Mouse (Mus musculus) intestine, embryonic 16.5 days (tissue): ENCODE measurements around the gene Met. TPM values are rescaled to one million over a fixed set of nuclear protein-coding genes. Genes with fewer than 3 reads are reported as not detected.

Experiments used
- ATAC-seq: fragments of 200-750 bp; cut with Nextera tagmentation; 2 replicates; pipeline ENCODE4 v1.8.0; 2017; ENCODE audit warnings: moderate TSS enrichment, moderate library complexity
- H3K27ac ChIP-seq: fragments of 300-500 bp; sonication (generic); 2 replicates; pipeline ENCODE4 v1.5.1; 2014; ENCODE audit warnings: mild to moderate bottlenecking, low read length
- H3K27me3 ChIP-seq: fragments of 300-500 bp; sonication (generic); replicated peaks from 2 replicates; pipeline ENCODE4 v1.6.1; 2014; ENCODE audit warnings: low read length, control low read depth, mixed read lengths; ENCODE audit not compliant: control insufficient read depth, insufficient read depth
- H3K36me3 ChIP-seq: fragments of 300-500 bp; sonication (generic); 2 replicates; pipeline ENCODE4 v1.6.1; 2014; ENCODE audit warnings: low read length, control low read depth; ENCODE audit not compliant: control insufficient read depth, insufficient read depth
- H3K4me1 ChIP-seq: fragments of 300-500 bp; sonication (generic); 2 replicates; pipeline ENCODE4 v1.6.1; 2014; ENCODE audit warnings: low read length, control low read depth, mixed read lengths; ENCODE audit not compliant: control insufficient read depth, insufficient read depth
- H3K4me2 ChIP-seq: fragments of 300-500 bp; sonication (generic); 2 replicates; pipeline ENCODE4 v1.6.1; 2014; ENCODE audit warnings: low read depth, low read length, control low read depth
- H3K4me3 ChIP-seq: fragments of 300-500 bp; sonication (generic); 2 replicates; pipeline ENCODE4 v1.5.1; 2014; ENCODE audit warnings: mild to moderate bottlenecking, low read length
- H3K9ac ChIP-seq: fragments of 300-500 bp; sonication (generic); 2 replicates; pipeline ENCODE4 v1.6.1; 2014; ENCODE audit warnings: low read depth, low read length
- H3K9me3 ChIP-seq: fragments of 300-500 bp; sonication (generic); 2 replicates; pipeline ENCODE4 v1.6.1; 2016; ENCODE audit warnings: low read length, control low read depth; ENCODE audit not compliant: control insufficient read depth
- WGBS: fragments of 180-500 bp; shearing (Covaris S2); extraction: QIAGEN DNeasy Blood & Tissue Kit; methylation state at CpG from one replicate; pipeline ENCODE4 v1.1.7; 2014; 5-methylcytosine and 5-hydroxymethylcytosine counted together
- polyA plus RNA-seq: library from polyadenylated mRNA; unstranded; fragments of >200 nt; fragmentation: Nextera tagmentation; extraction: Ambion mirVana; gene quantifications from 2 replicates; pipeline ENCODE4 v1.2.1, GENCODE M21; 2015

Gene Met
- polyA plus RNA-seq, 1 experiment from 2014 or later = 10.5 TPM

- Histone ChIP-seq H3K9ac (no peak overlapping the region), H3K27ac (no peak overlapping the region), H3K4me2 (no peak overlapping the region), H3K36me3 (no peaks in the 10 kb centered on the region), H3K4me3 (no peak overlapping the region), H3K9me3 (peaks cover 5% of the 10 kb centered on the region; the same call in 1 of the 2 replicates), H3K27me3 (no peaks in the 10 kb centered on the region), H3K4me1 (no peaks in the 10 kb centered on the region)
- WGBS = 47% methylated on average over 2 of the region's 2 CpGs
- ATAC-seq = no peak
Observed at GRCm38 (mm10) chr6:17601526-17601925, 137.9 kb downstream of the Met start.

DNA sequence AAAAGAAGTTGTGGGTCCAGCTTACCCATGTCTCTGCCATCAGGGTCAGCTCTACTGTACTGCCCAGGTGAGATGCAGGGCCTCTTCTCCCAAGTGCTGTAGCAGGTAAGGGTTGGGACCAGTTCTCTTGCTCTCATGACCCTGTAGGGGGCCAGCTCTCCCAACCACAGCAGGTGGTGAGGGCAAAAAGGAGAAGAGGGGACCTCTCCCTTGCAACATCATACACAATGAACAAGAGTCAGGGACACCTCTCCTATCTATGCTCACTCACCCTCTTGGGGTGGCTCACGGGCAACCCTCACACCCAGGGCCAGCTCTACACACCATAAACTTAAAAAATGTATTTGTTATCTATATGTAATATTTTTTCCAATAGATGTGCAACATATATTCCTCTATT lies 143.3 kb downstream of the Met start:
- Histone ChIP-seq H3K27me3 (no peaks in the 10 kb centered on the region), H3K9me3 (no peaks in the 10 kb centered on the region), H3K4me3 (no peak overlapping the region), H3K4me1 (no peaks in the 10 kb centered on the region), H3K9ac (no peak overlapping the region), H3K27ac (no peak overlapping the region), H3K4me2 (no peak overlapping the region), H3K36me3 (no peaks in the 10 kb centered on the region)
- ATAC-seq = no peak
- 93% methylated on average over 1 of the region's 1 CpGs for whole genome bisulfite sequencing

- Histone ChIP-seq H3K4me1 (no peaks in the 10 kb centered on the region), H3K9ac (no peak overlapping the region), H3K4me2 (no peak overlapping the region), H3K27ac (no peak overlapping the region), H3K4me3 (no peak overlapping the region), H3K36me3 (no peaks in the 10 kb centered on the region), H3K27me3 (no peaks in the 10 kb centered on the region), H3K9me3 (no peaks in the 10 kb centered on the region)
- 83% methylated on average over 11 of the region's 11 CpGs for WGBS
- no peak for ATAC-seq
Observed at GRCm38 (mm10) chr6:17611352-17612010, 147.9 kb downstream of the Met start.

DNA sequence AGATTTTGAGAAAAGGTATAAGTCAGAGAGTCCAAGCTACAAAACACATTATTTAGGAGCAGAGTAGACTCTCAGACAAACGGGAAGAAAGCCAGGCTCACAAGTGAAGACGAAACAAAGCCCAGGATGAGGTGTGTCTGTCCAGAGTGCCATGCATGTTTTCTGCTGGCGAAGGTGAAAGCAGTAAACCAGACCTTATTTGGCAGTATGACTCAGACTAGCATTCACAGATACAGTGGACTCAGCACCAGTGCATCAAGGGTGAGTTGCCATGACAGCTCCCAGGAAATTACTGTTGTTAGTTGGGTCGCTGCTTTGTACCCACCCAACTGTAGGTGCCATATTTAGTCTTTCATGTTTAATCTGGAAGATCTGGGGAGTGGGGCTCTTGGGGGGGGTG lies 149.1 kb downstream of the Met start:
- Histone ChIP-seq H3K9ac (no peak overlapping the region), H3K4me1 (no peaks in the 10 kb centered on the region), H3K4me2 (no peak overlapping the region), H3K9me3 (no peaks in the 10 kb centered on the region), H3K27me3 (no peaks in the 10 kb centered on the region), H3K36me3 (no peaks in the 10 kb centered on the region), H3K4me3 (no peak overlapping the region), H3K27ac (no peak overlapping the region)
- 66% methylated on average over 4 of the region's 4 CpGs for WGBS
- peak; percentile 76 for ATAC-seq

GRCm38 (mm10) chr6:17620823-17621222 lies 157.2 kb downstream of the Met start:
- ATAC-seq = no peak
- Histone ChIP-seq H3K4me2 (no peak overlapping the region), H3K27me3 (no peaks in the 10 kb centered on the region), H3K36me3 (no peaks in the 10 kb centered on the region), H3K4me1 (no peaks in the 10 kb centered on the region), H3K27ac (no peak overlapping the region), H3K9ac (no peak overlapping the region), H3K9me3 (0 out of 2 replicates have a peak, but pooled peaks cover 3% of the 10 kb centered on the region), H3K4me3 (no peak overlapping the region)
- WGBS = 91% methylated on average over 4 of the region's 4 CpGs

DNA sequence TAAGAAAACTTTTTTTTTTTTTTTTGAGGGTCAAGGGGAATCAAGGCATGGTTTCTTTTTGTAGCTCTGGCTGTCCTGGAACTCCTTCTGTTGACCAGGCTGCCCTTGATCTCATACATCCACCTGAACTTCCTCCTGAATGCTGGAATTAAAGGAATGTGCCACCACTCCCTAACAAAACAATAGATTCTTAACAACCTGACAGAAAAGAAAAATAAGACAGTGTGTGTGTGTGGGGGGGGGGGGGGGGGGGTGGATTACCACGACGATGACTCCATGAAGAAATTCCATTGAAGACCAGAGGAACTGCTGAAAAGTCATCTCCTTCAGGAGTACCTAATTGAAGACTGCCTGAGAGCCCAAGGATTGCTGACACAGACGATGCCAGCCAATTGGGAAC lies 157.8 kb downstream of the Met start:
- 46% methylated on average over 3 of the region's 3 CpGs for WGBS
- no peaks in the 10 kb centered on the region for H3K27me3 ChIP-seq
- 0 out of 2 replicates have a peak, but pooled peaks cover 3% of the 10 kb centered on the region for H3K9me3 ChIP-seq
- ATAC-seq = no peak
- H3K4me1 ChIP-seq = no peaks in the 10 kb centered on the region
- no peak overlapping the region for H3K4me3 ChIP-seq
- no peaks in the 10 kb centered on the region for H3K36me3 ChIP-seq
- H3K4me2 ChIP-seq = no peak overlapping the region
- no peak overlapping the region for H3K9ac ChIP-seq
- H3K27ac ChIP-seq = no peak overlapping the region

Other genes with a start within 250 kb of the Met start
- 21.0 and 22.5 TPM in 2 replicates for gene Cav2, start 182.6 kb upstream of the Met start, polyA plus RNA-seq
- gene Cav1, start 157.5 kb upstream of the Met start, polyA plus RNA-seq = 189 and 198 TPM in 2 replicates
- gene Capza2, start 172.4 kb downstream of the Met start, polyA plus RNA-seq = 235 and 245 TPM in 2 replicates
- gene St7, start 229.1 kb downstream of the Met start, polyA plus RNA-seq = 20.5 and 21.8 TPM in 2 replicates